7 mouse cellular contexts compared by ENCODE assay signal in the genomic region with DNA sequence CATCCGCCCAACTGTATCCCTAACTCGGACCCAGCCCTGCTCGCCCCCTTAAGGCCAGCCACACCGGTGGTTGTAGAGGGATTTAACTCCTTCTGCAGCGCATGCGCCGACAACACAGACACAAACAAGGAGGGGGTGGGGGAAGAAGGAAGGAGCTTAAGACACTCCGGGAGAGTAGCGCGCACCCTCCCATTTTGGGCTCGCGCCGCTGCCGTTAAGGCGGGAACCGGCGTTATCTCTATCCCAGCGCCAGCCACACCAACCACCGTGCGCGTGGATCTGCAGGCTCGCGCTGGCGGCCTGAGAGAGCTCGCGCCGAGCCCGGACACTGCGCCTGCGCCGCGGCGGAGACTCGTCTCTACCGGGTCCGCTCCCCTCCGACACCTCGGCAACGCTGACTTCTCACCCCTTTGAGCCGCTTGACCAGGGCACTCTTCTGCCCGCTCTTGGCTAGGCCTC. TPM values are rescaled to one million over a fixed set of nuclear protein-coding genes. Genes with fewer than 3 reads are reported as not detected.
DNase-seq lines count a peak whose midpoint lies in the region; ATAC-seq and TF ChIP-seq lines count a peak whose summit lies in the region.

A gene (plus strand): TSS at position 154 of the 459 bp plus-strand sequence.

- peak within 1 kb of the TSS; percentile 95 for H3K27ac ChIP-seq in kidney, postnatal 0 days
- H3K27ac ChIP-seq in lung, embryonic 14.5 days (ENCODE audit: low read depth): peak within 1 kb of the TSS; percentile 96

- no peaks in the 10 kb centered on the region for H3K27me3 ChIP-seq in kidney, postnatal 0 days (ENCODE audit: insufficient read depth, low read length)
- no peaks in the 10 kb centered on the region for H3K27me3 ChIP-seq in lung, embryonic 14.5 days (ENCODE audit: insufficient read depth, low read length)

- H3K4me3 ChIP-seq in kidney, postnatal 0 days (replicated peaks; ENCODE audit: low read depth, low read length): peak within 1 kb of the TSS; percentile 86
- peak within 1 kb of the TSS; percentile 85 for H3K4me3 ChIP-seq in lung, embryonic 14.5 days (ENCODE audit: low read depth, low read length)

- no peaks in the 10 kb centered on the region for H3K9me3 ChIP-seq in kidney, postnatal 0 days (replicated peaks; ENCODE audit: low read length)
- H3K9me3 ChIP-seq in lung, embryonic 14.5 days (ENCODE audit: low read depth, low read length): no peaks in the 10 kb centered on the region

- peak; percentile 59 for TF ChIP-seq CTCF in kidney, postnatal 0 days (IDR thresholded peaks at IDR 0.05; ENCODE audit: low read depth)
- peak; percentile 61 for TF ChIP-seq CTCF in lung, embryonic 14.5 days (IDR thresholded peaks at IDR 0.05; ENCODE audit: low read depth)

- peak; percentile 65 for ATAC-seq in kidney, postnatal 0 days (replicated peaks; ENCODE audit: low FRiP score, low read depth)
- ATAC-seq in lung, embryonic 14.5 days (ENCODE audit: insufficient read depth): peak; percentile 83

- DNase-seq in 3T3-L1 (ENCODE audit: low read depth, low spot score): peak; percentile 83
- peak; percentile 87 for DNase-seq in CD4-positive, CD25-positive, alpha-beta regulatory T cell, adult 2 months (ENCODE audit: low read depth, low spot score)
- peak; percentile 80 for DNase-seq in c-Kit-positive CD71-negative TER-119-negative erythroid progenitor cells, embryonic 14.5 days (ENCODE audit: low read depth)
- peak in 1 of 2 experiments; percentile 86 for DNase-seq in heart, adult 18-20 months
- DNase-seq in kidney, postnatal 0 days (ENCODE audit: low spot score): peak; percentile 96
- peak; percentile 87 for DNase-seq in lung, embryonic 14.5 days
- DNase-seq in retina, postnatal 7 days (ENCODE audit: low read depth, low spot score): peak; percentile 75

- H3K9ac ChIP-seq in kidney, postnatal 0 days (ENCODE audit: low read depth, low read length): peak within 1 kb of the TSS; percentile 92
- peak within 1 kb of the TSS; percentile 93 for H3K9ac ChIP-seq in lung, embryonic 14.5 days

- peak within 1 kb of the TSS; percentile 82 for H3K4me2 ChIP-seq in kidney, postnatal 0 days (ENCODE audit: low read length)
- H3K4me2 ChIP-seq in lung, embryonic 14.5 days: peak within 1 kb of the TSS; percentile 78

- peaks cover 11% of the 10 kb centered on the region for H3K36me3 ChIP-seq in kidney, postnatal 0 days (ENCODE audit: insufficient read depth, low read length)
- H3K36me3 ChIP-seq in lung, embryonic 14.5 days (ENCODE audit: insufficient read depth): peaks cover 46% of the 10 kb centered on the region

- under 1% methylated on average over 41 of the region's 41 CpGs for WGBS in kidney, postnatal 0 days
- under 1% methylated on average over 41 of the region's 41 CpGs for WGBS in lung, embryonic 14.5 days

- H3K4me1 ChIP-seq in kidney, postnatal 0 days (replicated peaks; ENCODE audit: insufficient read depth, low read length): peaks cover 4% of the 10 kb centered on the region; the same call in 1 of the 2 replicates
- H3K4me1 ChIP-seq in lung, embryonic 14.5 days (ENCODE audit: insufficient read depth): no peaks in the 10 kb centered on the region

RNA-seq across cellular contexts. Expression of the gene that starts here (rescaled TPM):
- total RNA-seq in heart, adult 18-20 months (2021): 10 to 100 TPM; 15.4 to 15.5 TPM
- 102 TPM in 2 replicates for polyA plus RNA-seq in kidney, postnatal 0 days (2015; fragmentation: Nextera tagmentation; extraction: Ambion mirVana)
- polyA plus RNA-seq in lung, embryonic 14.5 days (2014; fragmentation: Nextera tagmentation; extraction: Ambion mirVana): 77.4 and 83.2 TPM in 2 replicates
